Mouse (Mus musculus): ENCODE measurements around the gene Ccdc182. TPM values are rescaled to one million over a fixed set of nuclear protein-coding genes. Genes with fewer than 3 reads are reported as not detected.

Gene Ccdc182
- total RNA-seq, 1 experiment from 2014 or later, result not detected

- DNase-seq, result no peak
These were observed 35.1 kb downstream of the Ccdc182 start for GRCm38 (mm10) chr11:88328813-88329595.

GRCm38 (mm10) chr11:88330799-88331198 is 36.9 kb downstream of the Ccdc182 start:
- DNase-seq, result peak; percentile 87

- DNase-seq, result no peak
These were observed 37.9 kb downstream of the Ccdc182 start for GRCm38 (mm10) chr11:88331722-88332121.

- DNase-seq, result peak; percentile 52
These were observed 38.6 kb downstream of the Ccdc182 start for GRCm38 (mm10) chr11:88332309-88332934.

- no peak for DNase-seq
These were observed 41.0 kb downstream of the Ccdc182 start for GRCm38 (mm10) chr11:88334893-88335292.

- no peak for DNase-seq
These were observed 44.1 kb downstream of the Ccdc182 start for GRCm38 (mm10) chr11:88337926-88338325.

Other genes starting within 250 kb of the Ccdc182 start
- gene Srsf1, start 246.7 kb upstream of the Ccdc182 start, total RNA-seq (2021), result 245 and 260 TPM in 2 replicates
- 39.8 and 42.4 TPM in 2 replicates for gene Vezf1, start 225.8 kb upstream of the Ccdc182 start, total RNA-seq (2021)
- 37.9 and 41.9 TPM in 2 replicates for gene Cuedc1, start 196.0 kb upstream of the Ccdc182 start, total RNA-seq (2021)
- gene Mrps23, start 89.7 kb upstream of the Ccdc182 start, total RNA-seq (2021), result 173 and 176 TPM in 2 replicates